Mouse (Mus musculus) erythroid progenitor cell, adult 5-6 weeks (primary cell): Measurements from ENCODE around the gene Ap1ar. TPM values are rescaled to one million over a fixed set of nuclear protein-coding genes. Genes with fewer than 3 reads are reported as not detected.
A peak's percentile ranks its signal among the peaks of the same experiment; 100 is the strongest.

Source experiments
- ATAC-seq: replicated peaks from 2 replicates; pipeline ENCODE4 v1.8.0; 2016; ENCODE audit warnings: moderate number of reproducible peaks, mild to moderate bottlenecking, moderate TSS enrichment, inconsistent platforms; ENCODE audit not compliant: poor library complexity, low FRiP score, severe bottlenecking
- total RNA-seq, 2 experiments: library from RNA; stranded (forward) in 1 of 2; stranded (reverse) in 1 of 2; fragments of 150-400 nt in 1 of 2; fragments of 186-747, 209-891 nt in 1 of 2; gene quantifications; 2 replicates each; pipeline versions ENCODE4 v1.2.3 to v1.2.4; 2015 to 2017; ENCODE audit warnings: low replicate concordance in 2 of 2

The Ap1ar gene
- total RNA-seq, 2 experiments from 2014 or later: 33.2 to 48.6 TPM

DNA sequence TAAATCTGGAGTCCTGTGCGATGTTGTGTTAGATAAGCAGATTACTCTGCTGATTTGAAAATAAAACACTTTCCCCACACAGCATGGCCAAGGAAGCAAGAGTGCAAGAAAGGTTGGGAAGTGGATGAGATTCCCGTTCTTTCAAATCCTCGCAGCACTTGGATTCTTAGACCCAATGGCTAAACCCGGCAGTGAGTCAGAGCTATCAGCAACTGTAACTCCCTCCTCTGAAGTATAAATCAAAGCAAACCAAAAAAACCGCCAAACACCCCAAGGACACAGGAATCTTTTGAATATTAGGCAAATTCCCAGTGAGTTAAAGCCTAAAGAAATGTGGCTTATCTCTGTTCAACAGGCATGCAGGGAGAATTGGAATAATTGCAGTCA lies 6.6 kb upstream of the Ap1ar start:
- ATAC-seq: no peak

DNA sequence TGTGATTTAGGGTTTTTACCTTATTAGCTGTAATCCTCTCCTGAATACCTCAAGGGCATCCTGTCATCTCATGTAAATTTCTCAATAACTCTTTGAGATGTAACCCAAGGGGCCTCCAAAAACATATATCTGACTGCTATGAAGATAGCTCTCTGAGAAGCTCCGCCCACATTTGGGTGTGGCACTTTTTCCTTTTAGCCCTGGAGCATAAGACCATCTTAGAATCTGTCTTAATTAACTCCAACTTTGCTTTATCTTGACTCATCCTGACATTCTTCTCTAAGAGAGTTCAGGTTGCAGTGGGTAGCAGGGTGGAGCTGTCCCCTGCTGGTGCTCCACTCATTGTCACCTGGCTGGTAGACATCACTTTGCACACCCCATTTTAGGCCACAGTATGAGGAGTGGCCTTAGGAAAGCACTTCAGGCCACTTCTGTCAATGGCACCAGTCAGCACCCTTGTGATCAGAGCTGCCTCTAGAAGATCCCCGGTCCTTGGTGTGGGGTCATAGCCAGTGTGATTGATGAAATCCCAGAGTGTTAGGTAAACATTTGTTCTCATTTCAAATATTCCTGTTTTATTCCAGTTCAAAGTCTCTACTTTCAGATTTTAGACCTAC lies 6.1 kb upstream of the Ap1ar start:
- ATAC-seq: peak; percentile 60; the same call in 1 of the 2 replicates

DNA sequence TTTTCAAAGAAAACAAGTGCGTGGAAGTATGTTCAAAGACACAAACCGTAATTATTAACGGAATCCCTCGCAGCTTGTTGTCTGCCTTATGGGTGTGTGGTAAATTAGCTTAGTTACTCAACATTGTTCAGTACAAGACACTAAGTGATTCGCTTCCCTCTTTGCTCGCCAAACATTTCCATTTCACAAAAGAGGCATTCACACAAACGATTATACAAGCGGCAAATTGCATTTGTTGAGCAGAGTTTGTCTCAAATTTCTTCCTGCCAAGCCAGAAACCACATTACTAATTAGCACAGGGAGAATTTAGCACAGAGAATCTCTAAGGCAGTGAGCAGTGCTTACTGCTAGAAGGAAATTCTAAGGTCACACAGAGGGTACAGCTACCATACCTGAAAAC lies 4.6 kb upstream of the Ap1ar start:
- no peak for ATAC-seq

DNA sequence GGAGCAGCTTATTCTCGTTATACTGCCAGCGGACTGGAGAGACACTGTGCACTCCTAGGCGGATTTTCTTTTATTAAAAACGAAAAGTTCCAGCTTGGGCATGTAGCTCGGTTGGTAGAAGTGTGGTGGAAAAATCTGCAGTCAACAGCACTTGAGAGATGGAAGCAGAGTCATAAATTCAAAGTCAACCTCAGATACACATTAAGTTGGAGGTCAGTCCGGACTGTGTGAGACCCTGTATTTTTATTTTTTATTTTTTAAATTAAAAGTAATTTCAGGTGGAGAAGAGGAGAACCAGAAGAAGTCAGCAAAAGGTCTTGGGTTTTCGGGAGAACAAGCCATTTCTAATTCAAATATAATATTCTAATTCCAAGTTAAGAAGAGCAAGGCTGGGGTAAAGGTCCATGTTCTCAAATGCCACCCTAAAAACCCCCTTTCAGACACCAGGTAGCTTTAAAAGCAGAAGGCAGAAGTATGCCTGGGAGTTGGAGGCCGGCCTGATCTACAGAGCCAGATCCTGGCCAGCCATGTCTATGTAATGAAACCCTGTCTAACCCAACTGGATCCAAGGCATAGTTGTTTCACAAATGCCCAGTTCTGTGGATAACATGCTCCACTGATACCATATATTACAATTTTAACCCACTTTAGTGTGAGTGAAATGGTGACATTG lies 785 bp upstream of the Ap1ar start:
- peak; percentile 10; the same call in 1 of the 2 replicates for ATAC-seq

- peak; percentile 21 for ATAC-seq
Observed at GRCm38 (mm10) chr3:127836798-127837153, 547 bp downstream of the Ap1ar start.

DNA sequence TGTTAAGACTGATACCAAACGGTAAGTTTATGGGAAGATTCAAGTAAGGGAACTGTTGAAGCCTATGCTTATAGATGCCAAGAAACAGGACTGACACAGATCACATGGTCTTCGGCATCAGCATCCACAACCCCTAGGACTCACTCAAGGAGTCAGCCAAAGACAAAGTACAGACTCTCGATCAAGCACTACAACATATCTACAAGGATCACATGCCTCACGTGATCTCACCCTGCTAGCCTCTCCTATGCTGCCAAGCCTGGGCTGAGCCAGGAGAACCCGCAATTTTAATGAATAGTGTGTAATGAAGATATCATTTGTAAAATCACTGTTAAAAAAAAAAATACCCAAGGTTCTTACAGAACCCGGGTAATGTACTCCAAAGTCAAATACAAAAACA lies 1.7 kb downstream of the Ap1ar start:
- ATAC-seq: no peak

DNA sequence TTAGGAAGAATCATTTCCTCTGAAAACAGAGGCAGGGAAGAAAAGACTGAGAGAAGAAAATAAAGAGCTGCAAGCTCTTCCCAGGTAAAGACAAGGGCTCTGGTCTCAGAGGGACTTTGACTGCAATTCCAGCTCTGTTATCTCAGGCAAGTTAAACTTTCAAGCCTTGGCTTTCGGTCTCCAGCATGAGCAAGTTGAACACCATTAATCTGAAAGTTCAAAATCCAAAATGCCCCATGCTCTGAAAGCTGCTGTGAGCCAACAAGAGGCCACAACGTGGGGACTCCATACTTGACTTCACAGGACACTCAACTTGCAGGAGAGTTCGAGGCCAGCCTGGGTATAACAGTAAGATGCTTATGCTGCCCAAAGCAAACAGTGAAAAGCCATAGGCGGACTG lies 3.3 kb downstream of the Ap1ar start:
- no peak for ATAC-seq

DNA sequence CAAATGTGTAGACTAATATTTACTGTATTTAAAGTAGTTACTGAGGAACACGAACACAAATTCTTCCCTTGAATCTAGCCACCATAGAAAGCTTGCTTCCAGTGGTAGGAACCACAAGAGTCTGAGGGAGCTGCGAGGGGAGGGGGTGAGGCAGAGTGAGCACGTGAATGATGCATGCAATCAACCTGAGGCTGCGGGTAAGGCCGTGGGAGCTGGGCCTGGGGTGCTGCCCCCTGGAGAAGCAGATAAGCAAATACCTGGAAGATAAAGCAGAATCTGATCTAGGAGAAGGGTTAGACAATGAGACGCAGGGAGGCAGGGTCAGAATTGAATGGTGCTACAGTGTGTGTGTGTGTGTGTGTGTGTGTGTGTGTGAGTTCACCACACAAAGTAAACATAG lies 6.2 kb downstream of the Ap1ar start:
- no peak for ATAC-seq

DNA sequence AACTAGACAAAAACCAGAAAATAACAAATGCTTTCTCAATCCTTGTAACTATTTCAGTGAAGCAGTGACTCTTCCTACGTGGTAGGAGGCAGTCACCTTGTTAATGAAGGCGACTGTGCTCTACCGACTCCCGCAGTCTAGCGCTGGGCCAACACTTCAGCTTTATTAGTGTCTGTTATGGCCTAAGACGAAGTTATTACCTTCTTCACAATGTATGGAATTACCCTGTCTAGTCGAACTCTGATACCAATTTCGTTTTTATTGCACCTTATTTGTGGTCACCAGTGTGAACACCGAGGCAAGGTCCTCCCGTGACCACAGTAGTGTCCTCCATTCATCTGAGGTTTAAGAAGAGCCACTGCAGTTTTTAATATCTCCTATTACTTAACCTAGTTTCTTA lies 7.1 kb downstream of the Ap1ar start:
- ATAC-seq: no peak

- no peak for ATAC-seq
Observed at GRCm38 (mm10) chr3:127827123-127827522, 10.2 kb downstream of the Ap1ar start.

- no peak for ATAC-seq
Observed at GRCm38 (mm10) chr3:127826503-127826902, 10.8 kb downstream of the Ap1ar start.

DNA sequence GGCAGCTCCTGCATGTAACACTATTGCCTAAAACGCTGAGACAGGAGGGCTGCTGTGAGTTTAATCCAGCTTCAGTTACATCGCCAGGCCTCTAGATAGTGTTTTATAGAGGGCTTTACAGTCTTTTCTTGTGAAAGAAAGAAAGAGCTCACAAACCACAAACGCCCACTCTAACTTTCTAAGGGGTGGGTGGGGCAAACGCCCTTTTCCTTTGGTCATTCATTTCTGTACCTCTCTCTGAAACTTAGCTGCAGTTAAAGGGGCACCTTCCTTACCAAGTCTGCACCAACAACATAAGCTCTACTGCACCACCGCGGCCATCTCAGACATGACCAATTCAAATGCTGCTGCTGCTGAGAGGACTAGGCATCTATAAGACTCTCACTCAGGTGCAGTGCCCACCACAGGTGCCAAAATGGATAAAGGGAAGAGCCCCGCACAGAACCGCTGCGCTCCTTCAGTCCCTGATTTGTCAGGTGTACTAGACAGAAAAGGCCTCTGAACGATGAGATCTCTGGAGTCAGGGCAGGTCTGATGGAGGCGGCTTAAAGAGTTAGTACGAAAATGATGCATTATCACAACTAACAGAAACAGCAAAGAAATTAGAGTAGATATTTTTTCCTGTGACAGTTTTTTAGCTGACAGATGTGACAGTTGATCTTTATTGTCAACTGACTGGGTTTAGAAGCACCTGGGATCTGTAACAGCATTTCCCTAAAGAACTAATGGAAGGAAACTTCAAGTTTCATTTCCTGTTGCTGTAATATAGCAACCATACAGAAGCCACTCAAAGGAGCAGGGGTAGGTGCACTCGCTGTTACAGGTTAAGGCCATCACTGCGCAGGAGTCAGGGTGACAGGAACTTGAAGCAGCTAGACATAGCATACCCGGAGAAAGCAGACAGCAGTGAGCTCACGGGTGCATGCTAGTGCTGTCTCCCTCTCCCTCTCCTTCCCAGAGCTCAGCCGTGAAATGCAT lies 13.1 kb downstream of the Ap1ar start:
- ATAC-seq: no peak; the same call in 1 of the 2 replicates

DNA sequence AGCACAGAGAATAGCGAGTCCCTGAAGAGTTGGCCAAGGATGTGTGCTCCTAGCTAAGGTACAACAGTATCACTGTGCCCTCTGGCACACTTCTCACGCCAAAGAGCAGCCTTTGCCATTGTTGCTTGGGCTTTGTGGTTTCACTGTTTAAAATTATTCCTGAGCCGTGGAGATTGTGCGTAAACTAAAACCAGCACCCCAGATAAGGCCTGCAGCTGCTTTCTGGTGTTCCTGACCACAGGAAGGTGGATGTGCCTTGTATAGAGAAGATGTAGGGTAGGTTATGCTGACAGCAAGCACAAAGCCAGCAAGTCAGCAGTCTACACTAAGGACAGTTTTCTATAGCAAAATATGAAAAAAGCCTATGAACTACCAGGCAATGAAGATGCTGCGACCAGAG lies 16.1 kb downstream of the Ap1ar start:
- ATAC-seq: no peak

DNA sequence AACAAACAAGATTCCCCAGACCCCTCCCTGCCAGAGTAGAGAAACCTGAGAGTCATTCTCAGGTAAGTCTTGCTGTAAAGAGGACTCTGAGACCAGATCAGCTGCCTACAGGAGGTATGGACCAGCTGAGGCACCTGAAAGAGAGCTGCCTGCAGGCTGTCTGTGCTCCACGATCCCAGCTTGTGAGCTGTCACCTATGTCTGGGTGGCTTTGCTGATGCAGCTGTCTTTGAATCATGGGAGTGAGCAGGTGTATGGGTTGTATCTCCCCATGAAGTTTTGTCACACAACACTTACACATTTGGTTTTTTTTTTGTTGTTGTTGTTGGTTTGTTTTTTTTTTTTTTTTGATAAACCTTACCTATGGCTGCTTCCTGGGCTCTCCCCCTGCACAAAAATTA lies 16.9 kb downstream of the Ap1ar start:
- ATAC-seq: no peak

- ATAC-seq: peak; percentile 58
Observed at GRCm38 (mm10) chr3:127818694-127819663, 18.3 kb downstream of the Ap1ar start.

DNA sequence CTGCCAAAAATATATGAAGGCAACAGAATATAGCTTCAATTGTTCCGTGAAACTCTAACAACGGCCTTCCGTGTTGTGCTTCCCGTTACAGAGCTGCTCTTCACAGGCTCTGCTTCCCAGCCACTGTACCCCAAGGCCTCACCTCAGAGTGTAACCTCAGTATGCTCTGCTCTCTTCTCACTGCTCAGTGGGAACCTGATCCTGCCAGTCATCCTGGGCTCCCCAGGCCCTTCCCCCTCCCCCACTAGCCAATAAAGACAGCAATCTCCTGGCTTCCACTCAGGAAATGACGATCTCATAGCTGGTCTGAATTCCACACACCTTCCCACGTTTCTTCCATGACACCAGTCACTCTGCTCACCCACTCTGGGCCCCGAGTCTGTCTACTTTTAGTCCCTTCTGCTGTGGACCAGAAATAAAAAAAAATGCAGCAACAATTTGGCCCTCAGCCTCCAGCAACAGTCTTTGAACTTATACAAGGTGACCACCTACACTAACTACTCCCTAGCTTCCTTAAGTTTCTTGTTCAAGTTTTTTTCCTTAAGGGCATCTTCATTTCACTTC lies 20.1 kb downstream of the Ap1ar start:
- no peak for ATAC-seq

DNA sequence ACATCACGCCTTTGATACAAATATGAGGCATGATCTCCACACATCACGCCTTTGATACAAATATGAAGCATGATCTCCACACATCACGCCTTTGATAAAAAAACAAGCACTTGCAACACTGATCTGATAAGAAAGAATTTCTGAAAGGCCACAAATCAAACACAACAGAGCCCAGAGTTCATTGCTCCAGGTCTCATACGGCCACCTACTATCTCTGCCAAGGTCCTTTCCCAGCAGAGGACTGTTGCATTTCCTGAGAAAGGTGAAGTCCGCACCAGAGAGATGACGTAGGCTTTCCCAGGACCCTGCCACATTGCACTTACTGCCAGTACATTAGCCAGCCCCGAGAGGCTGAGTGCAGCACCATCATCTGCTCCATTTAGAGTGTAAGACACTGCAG lies 28.2 kb downstream of the Ap1ar start:
- ATAC-seq: no peak

- ATAC-seq: no peak
Observed at GRCm38 (mm10) chr3:127807846-127808245, 29.5 kb downstream of the Ap1ar start.

DNA sequence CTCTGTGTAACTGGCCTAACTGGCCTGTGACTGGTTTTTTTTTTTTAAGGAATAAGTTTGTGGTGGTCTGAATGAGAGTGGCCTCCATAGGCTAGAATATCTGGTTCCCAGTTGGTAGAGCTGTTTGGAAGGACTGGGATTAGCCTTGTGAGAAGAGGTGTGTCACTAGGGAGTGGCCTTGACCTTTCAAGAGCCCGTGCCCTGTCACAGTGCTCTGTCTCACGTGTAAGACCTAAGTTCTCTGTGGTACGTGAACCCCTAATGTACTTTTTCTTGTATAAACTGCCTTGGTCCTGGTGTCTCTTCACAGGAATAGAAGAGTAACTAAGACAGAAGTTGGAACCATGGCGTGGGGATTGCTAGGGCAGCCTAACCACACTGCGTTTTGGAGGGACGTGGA lies 31.3 kb downstream of the Ap1ar start:
- ATAC-seq: no peak
